Mouse (Mus musculus) liver, postnatal 0 days (tissue): Measurements from ENCODE around the gene Slc30a7.

Source experiments
- CTCF ChIP-seq: sonication (generic); IDR thresholded peaks from 2 replicates; pipeline ENCODE4 v1.5.1; 2016; ENCODE audit warnings: antibody characterized with exemption, low read depth
- EP300 ChIP-seq: IDR thresholded peaks from 2 replicates; pipeline ENCODE4 v1.6.1; 2016; ENCODE audit warnings: antibody characterized with exemption, low read depth, mild to moderate bottlenecking

DNA sequence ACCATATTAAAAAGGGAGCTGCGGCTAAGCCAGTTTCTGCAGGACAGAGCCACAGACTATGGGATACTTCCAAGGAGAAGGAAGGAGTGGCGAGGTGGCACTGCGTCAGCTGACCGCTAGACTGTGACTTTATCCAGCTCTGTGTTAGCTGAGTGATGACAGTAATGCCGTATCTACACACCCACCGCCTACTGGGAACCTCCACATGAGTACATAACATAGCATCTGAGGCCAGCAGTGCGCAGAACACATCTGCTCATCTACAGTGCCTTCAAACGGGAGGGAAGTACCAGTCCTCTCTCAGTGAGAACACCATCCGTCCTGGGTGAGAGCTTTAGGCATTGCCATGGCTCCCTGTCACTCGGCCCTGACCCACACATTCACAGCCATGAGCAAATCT, 32.2 kb downstream of the Slc30a7 start:
- TF ChIP-seq CTCF: no peak
- no peak for TF ChIP-seq EP300
